Mouse (Mus musculus): ENCODE data around the gene Gnb2.

Gnb2 gene

GRCm38 (mm10) chr5:137537461-137537860 lies 4.2 kb upstream of the Gnb2 start:
- peak; percentile 18 for DNase-seq

GRCm38 (mm10) chr5:137535318-137535717 lies 2.0 kb upstream of the Gnb2 start:
- DNase-seq: no peak

GRCm38 (mm10) chr5:137534762-137535161 lies 1.5 kb upstream of the Gnb2 start:
- no peak for DNase-seq

- no peak for DNase-seq
These were observed 548 bp downstream of the Gnb2 start for GRCm38 (mm10) chr5:137532808-137533116.

GRCm38 (mm10) chr5:137532131-137532807 lies 1.0 kb downstream of the Gnb2 start:
- DNase-seq: no peak

- peak; percentile 69 for DNase-seq
These were observed 1.7 kb downstream of the Gnb2 start for GRCm38 (mm10) chr5:137531414-137532130.

- peak; percentile 55 for DNase-seq
These were observed 2.5 kb downstream of the Gnb2 start for GRCm38 (mm10) chr5:137530588-137531413.

- no peak for DNase-seq
These were observed 3.2 kb downstream of the Gnb2 start for GRCm38 (mm10) chr5:137530075-137530474.

GRCm38 (mm10) chr5:137529221-137529995 lies 3.9 kb downstream of the Gnb2 start:
- no peak for DNase-seq

GRCm38 (mm10) chr5:137528247-137528968 lies 4.9 kb downstream of the Gnb2 start:
- DNase-seq: no peak

GRCm38 (mm10) chr5:137527413-137527812 lies 5.9 kb downstream of the Gnb2 start:
- no peak for DNase-seq

GRCm38 (mm10) chr5:137526192-137526936 lies 6.9 kb downstream of the Gnb2 start:
- DNase-seq: no peak

GRCm38 (mm10) chr5:137525511-137525910 lies 7.8 kb downstream of the Gnb2 start:
- no peak for DNase-seq

GRCm38 (mm10) chr5:137524671-137525070 lies 8.6 kb downstream of the Gnb2 start:
- no peak for DNase-seq

- no peak for DNase-seq
These were observed 9.1 kb downstream of the Gnb2 start for GRCm38 (mm10) chr5:137524251-137524515.

GRCm38 (mm10) chr5:137523396-137524250 lies 9.7 kb downstream of the Gnb2 start:
- no peak for DNase-seq

- no peak for DNase-seq
These were observed 10.6 kb downstream of the Gnb2 start for GRCm38 (mm10) chr5:137522711-137523110.

GRCm38 (mm10) chr5:137521861-137522260 lies 11.4 kb downstream of the Gnb2 start:
- DNase-seq: no peak

GRCm38 (mm10) chr5:137519691-137520550 lies 13.4 kb downstream of the Gnb2 start:
- no peak for DNase-seq

GRCm38 (mm10) chr5:137518436-137518835 lies 14.9 kb downstream of the Gnb2 start, which contains the start of gene Gigyf1:
Gene Gigyf1 (plus strand): TSS chr5:137518548.
- DNase-seq: no peak

Data from cerebellum, adult 8-10 months (tissue).